Mouse (Mus musculus) bone marrow, adult 2 months (tissue): ENCODE data around the gene Kcnk10.

Source experiments
- CTCF ChIP-seq: fragments of 200-500 bp; IDR thresholded peaks from 2 replicates; pipeline ENCODE4 v1.5.1; 2011; ENCODE audit warnings: low read length, control low read depth; ENCODE audit not compliant: control insufficient read depth, insufficient read depth
- POLR2A ChIP-seq: fragments of 200-500 bp; IDR thresholded peaks from 2 replicates; pipeline ENCODE4 v1.6.1; 2011; ENCODE audit warnings: low read depth, mild to moderate bottlenecking, control low read depth, low read length, borderline replicate concordance; ENCODE audit not compliant: control insufficient read depth

DNA sequence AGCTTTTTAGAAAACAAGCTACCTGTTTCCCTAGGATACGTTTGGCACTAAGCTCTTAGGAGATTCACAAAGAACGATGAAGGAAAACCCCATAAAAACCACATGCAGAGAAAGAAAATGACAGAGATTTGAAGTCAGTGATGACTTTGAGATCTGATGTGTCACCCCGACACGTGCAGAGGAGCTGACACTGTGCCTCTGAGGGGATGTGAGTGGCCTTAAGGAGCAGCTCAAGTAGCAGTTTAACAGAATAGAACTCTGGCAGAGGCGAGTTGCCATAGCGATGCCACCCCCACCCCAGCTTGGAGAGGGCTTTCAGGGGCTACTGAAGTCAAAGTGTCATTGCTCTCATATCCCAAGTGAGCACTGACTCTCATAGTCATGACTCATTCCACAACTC, 158.3 kb downstream of the Kcnk10 start:
- no peak for TF ChIP-seq POLR2A
- TF ChIP-seq CTCF: no peak
